Mouse (Mus musculus) ES-Bruce4 (cell line): ENCODE measurements around the gene Rbpj.

Experiments used
- CTCF ChIP-seq: IDR thresholded peaks from one replicate; pipeline ENCODE4 v1.8.1; 2011; ENCODE audit warnings: low read depth, low read length
- POLR2A ChIP-seq: IDR thresholded peaks from one replicate; pipeline ENCODE4 v1.8.1; 2011; ENCODE audit warnings: low read length; ENCODE audit not compliant: insufficient read depth

GRCm38 (mm10) chr5:53469098-53469776 is 3.3 kb downstream of the Rbpj start:
- TF ChIP-seq POLR2A (no peak), CTCF (no peak)
